Mouse (Mus musculus): ENCODE data around the gene Pdcd5.

Pdcd5 gene

GRCm38 (mm10) chr7:35646317-35647081, 822 bp downstream of the Pdcd5 start:
- peak; percentile 56 for DNase-seq (ENCODE audit: low spot score)

DNA sequence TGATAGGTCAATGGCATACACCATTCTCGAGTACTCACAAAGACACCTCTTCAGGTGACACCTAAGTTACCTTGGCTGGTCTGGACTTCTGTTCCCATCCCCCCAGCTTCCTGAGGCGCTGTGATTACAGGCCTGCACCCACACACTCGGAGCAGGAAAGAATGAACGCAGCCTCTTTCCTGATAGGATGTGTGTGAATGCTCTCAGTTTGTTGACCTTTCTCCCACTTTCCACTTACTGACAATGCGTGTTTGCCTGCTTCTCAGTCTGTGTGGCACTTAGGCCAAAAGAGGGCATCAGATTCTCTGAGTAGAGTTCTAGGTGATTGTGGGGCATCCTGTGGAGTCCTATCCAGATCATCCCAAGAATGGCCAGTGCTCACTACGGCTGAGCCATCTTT, 7.2 kb downstream of the Pdcd5 start:
- DNase-seq (ENCODE audit: low spot score): no peak

GRCm38 (mm10) chr7:35636874-35637273, 10.4 kb downstream of the Pdcd5 start:
- DNase-seq (ENCODE audit: low spot score): no peak

GRCm38 (mm10) chr7:35636229-35636628, 11.1 kb downstream of the Pdcd5 start:
- no peak for DNase-seq (ENCODE audit: low spot score)

DNA sequence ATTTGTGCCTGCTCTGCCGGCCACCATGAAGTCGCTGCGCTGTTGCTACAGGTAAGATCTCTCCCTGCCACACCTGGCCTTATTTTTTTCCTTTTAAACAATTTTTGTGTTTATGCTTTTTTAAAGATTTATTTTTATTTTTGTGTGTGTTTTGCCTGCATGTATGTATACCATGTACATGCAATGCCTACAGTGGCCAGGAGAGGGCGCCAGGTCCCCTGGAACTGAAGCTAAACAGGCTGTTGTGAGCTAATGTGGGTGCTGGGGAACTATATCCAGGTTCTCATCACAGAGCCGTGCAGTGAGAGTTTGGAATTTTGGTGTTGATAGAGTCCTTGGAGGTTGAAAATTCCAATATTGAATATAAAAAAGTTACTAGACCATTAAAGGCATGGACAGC, 18.8 kb downstream of the Pdcd5 start:
- no peak for DNase-seq (ENCODE audit: low spot score)

DNA sequence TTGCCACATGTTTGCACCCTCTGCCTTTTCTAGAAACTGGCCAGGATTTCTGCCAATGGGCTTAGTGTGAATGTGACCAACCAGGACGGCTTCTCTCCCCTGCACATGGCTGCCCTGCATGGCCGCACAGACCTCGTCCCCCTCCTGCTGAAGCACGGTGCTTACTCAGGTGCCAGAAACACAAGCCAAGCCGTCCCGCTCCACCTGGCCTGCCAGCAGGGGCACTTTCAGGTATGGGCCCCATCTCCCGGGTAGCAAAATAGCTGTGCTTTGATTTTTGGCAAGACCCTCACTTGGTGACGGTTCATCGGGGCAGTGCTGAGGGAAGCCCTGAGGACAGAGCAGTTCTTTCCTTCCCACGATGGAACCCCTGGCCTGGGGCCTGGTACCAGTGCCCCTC, 19.9 kb downstream of the Pdcd5 start:
- no peak for DNase-seq (ENCODE audit: low spot score)

DNA sequence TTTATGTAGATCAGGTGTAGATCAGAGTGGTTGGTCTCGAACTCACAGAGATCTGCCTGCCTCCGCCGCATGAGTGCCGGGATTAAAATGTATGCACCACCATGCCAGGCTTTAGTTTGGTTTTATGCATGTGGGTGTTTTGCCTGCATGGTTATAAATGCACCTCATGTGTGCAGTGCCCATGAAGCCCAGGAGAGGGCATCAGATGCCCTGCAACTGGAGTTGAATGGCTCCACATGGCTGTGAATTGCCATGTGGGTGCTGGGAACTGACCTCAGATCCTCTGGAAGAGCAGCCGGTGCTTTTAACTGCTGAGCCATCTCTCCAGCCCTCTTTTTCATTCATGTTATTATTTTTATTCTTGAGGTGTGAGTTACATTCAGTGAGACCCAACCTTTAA, 21.3 kb downstream of the Pdcd5 start:
- no peak for DNase-seq (ENCODE audit: low spot score)

GRCm38 (mm10) chr7:35622626-35623025, 24.7 kb downstream of the Pdcd5 start:
- no peak for DNase-seq (ENCODE audit: low spot score)

DNA sequence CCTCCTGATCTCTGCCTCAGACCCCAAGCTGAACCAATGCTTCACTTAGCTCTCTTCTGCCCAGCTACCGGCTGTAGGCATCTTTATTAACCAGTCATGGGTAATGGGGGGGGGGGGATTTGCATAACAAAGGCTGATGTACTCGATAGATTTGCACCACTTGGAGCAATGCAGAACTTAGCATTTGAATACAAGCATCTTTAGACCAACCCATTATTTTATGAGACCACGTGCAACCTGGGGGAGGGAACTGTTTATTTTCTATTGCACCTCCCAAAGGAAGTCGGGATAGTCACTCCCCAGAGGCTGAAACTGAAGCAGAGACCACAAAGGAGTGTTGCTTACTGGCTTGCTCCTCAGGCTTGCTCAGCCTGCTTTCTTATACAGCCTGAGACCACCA, 29.8 kb downstream of the Pdcd5 start:
- no peak for DNase-seq (ENCODE audit: low spot score)

DNA sequence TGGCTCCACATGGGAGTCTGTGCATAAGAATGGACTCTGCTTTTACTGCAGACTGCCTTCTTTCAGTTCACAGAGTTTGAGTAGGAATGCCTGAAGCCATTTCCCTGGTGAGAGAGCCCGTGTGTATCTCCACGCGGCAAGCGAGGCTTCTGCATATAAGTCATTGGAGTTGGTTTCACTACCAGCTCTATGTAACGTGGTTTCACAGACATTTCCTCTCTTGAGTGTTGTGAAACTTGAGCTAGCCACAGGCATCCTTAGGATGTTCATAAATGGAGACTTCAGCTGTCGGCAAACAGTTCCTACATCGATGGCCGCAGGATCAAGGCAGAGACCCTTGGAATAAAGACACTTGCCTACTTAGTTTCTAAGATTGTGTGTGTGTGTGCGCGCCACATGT, 38.1 kb downstream of the Pdcd5 start:
- DNase-seq (ENCODE audit: low spot score): no peak

DNA sequence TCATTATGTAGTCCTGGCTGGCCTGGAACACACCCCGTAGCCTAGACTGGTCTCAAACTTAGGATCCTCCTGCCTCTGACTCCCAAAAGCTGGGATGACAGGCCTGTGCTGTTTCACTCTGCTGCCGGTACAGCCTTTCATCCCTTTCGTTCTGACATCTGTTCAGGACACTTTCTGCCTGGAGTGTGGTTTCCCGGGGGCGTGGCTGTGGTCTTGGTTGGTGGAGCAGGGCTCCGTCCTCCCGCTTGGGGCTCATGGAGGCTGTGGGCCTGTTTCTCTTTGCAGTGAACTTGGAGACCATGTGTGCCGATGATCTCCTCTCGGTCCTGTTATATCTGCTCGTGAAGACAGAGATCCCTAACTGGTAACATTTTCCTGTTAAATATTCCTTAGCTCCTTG, 40.5 kb downstream of the Pdcd5 start:
- no peak for DNase-seq (ENCODE audit: low spot score)

DNA sequence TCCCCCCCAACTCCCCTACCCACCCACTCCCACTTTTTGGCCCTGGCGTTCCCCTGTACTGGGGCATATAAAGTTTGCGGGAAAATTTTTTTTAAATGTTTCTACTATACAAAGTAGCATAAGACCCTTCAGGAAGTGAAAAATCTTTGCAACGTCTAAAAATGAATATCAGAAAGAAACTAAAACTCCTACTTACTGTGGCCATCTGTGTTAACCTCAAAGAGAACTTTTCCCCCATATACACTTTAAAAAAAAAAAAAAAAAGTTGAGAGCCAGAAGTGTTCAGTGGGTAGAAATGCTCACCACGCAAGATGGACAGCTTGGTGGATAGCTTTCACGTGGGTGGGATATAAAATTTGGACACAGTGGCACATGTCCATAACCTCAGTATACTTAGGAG, 44.6 kb downstream of the Pdcd5 start:
- DNase-seq (ENCODE audit: low spot score): no peak

GRCm38 (mm10) chr7:35601106-35601505, 46.2 kb downstream of the Pdcd5 start:
- no peak for DNase-seq (ENCODE audit: low spot score)

DNA sequence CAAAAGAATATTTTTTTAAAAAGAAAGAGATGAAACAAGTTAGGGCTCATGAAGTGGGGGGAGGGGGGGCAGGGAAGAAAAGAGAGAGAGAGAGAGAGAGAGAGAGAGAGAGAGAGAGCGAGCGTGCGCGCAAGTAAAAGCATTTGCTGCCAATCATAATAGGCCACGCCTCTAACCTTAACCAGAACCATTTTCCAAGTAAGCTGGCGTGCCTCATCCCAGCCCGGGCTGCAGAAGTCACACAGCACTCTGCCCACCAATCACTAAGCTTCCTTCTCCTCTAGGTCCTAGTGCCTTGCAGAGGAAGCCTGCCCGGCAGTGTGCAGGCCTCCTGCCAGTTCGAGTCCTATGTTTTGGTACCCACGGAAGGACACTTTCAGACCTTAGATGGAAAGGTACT, 47.3 kb downstream of the Pdcd5 start:
- no peak for DNase-seq (ENCODE audit: low spot score)

GRCm38 (mm10) chr7:35599492-35599891, 47.8 kb downstream of the Pdcd5 start:
- DNase-seq (ENCODE audit: low spot score): no peak

DNA sequence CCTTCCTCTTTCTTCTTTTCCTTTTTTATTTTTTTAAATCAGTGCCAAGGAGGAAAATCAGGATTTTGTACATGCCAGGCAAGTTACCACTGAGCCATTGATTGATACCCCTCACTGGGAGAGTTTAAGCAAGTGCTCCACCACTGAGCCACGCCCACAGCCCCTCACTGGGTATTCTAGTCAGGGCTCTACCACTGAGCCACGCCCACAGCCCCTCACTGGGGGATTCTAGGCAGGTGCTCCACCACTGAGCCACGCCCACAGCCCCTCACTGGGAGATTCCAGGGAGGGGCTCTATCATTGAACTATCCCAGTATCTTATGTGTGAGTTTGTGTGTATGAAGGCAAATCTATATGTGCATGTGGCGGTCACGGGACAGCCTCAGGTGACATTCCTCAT, 53.0 kb downstream of the Pdcd5 start:
- no peak for DNase-seq (ENCODE audit: low spot score)

Measured in testis, postnatal 14 days (tissue).